Mouse (Mus musculus): ENCODE data around the gene Rc3h2.

The Rc3h2 gene

GRCm38 (mm10) chr2:37422306-37423304, at the start of gene Rc3h2:
TSS of gene Rc3h2 (minus strand) at chr2:37422903.
- peak; percentile 91 for DNase-seq (ENCODE audit: low spot score)

- DNase-seq (ENCODE audit: low spot score) = no peak
These were observed 43.6 kb upstream of the Rc3h2 start for GRCm38 (mm10) chr2:37466266-37466665.

DNA sequence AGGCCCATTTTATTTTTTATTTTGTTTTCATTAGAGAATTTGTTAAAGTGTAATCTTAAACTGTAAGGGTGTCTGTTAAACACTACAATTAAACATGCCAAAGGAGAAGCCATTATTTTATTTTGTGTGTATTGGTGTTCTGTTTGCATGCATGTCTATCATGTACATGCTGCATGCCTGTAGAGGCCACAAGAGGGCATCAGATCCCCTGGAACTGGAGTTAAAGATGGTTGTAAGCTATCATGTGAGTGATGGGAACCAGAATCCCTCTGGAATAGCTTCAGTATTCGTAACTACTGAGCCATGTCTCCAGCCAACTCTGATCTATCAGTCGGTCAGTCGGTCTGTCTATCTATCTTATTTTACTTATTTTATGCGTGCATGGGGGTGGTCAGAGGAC, 38.0 kb upstream of the Rc3h2 start:
- no peak for DNase-seq (ENCODE audit: low spot score)

GRCm38 (mm10) chr2:37452376-37452760, 29.7 kb upstream of the Rc3h2 start:
- no peak for DNase-seq (ENCODE audit: low spot score)

GRCm38 (mm10) chr2:37451667-37452375, 29.1 kb upstream of the Rc3h2 start:
- DNase-seq (ENCODE audit: low spot score) = peak; percentile 90

- DNase-seq (ENCODE audit: low spot score) = peak; percentile 94
These were observed 20.2 kb upstream of the Rc3h2 start, which contains the start of the genes Zbtb26, Zbtb6 and Rabgap1 for GRCm38 (mm10) chr2:37442611-37443591. TSS of gene Zbtb26 (minus strand) at chr2:37443135. TSS of gene Zbtb6 (minus strand) at chr2:37443171. TSS of gene Rabgap1 (plus strand) at chr2:37443279.

DNA sequence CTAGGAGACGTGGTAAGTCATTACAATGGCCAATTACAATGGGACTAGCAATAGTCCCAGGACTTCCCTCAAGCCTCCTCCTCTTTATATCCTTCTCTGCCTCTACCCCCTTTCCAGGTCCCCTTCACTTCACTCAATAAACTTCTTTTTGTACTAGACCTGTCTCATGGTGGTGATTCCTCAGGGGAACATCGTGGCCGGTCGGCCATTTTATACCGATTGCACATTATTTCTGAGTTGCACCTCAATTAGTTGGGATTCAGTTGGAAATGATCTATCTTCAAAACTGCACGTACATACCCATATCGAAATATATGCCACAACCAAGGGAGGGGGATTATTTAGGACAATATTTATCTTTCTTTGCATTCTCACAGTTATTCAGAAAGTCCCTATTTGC, 8.9 kb upstream of the Rc3h2 start:
- no peak for DNase-seq (ENCODE audit: low spot score)

DNA sequence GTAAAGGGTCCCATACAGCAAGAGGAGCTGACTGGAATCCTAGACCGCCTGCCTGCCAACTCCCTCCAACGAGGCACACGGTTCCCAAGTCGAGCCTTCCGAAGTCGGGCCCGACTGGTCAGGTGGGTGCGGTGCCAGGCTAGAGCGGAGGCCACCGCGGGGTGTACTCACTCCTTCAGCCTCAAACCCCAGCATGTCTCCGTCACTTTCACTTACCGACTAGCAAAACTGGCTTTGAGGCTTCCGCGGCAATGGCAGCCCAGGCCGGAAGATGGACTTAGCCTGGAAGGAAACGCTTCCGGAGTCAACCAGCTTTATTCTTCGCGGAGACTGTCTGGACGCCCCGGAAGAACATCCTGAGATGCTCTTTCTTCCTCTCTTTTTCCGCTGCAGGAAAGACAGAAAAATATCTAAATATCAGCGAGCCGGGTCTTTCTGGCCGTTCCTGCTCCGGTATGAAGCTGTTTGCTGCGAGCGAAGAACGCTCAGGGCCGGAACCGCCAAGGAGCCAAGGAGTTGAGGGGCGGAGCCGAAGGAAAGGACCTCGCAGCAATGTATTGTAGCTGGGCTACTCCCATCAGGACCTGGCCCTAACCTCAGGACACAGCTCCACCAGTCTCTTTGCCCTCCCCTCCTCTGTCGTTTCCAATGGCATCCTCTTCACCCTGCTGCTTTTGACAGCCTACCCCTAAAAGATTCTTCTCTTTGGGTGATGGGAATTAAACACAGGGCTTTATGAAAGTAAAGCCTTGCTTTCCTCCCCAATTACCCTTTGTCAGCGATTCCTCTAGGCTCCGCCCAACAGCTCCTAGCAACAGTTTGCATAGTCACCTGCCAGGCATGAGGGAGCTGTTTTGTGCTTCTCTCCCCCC, 8.1 kb upstream of the Rc3h2 start:
- DNase-seq (ENCODE audit: low spot score) = peak; percentile 58

- no peak for DNase-seq (ENCODE audit: low spot score)
These were observed 968 bp upstream of the Rc3h2 start for GRCm38 (mm10) chr2:37423671-37424070.

DNA sequence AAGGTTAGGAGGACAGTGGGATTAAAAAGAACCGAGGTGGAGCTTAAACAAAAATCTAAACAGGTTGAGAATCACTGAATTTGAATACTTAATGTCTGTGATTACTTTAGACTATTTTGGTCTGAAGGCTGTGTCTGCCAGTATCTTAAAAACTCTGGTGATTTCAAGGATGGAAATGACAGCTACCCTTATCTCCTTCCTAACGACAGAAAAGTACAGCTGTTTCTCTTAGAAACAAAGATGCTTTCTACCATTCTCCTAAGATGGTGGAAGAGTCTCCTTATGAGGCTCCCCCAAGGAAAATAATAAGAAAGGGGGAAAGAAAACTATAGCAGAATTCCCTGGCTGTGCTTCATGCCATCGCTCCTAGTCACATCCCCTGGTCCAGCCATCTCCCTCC, 800 bp downstream of the Rc3h2 start:
- DNase-seq (ENCODE audit: low spot score) = no peak

GRCm38 (mm10) chr2:37395539-37395938, 27.2 kb downstream of the Rc3h2 start:
- no peak for DNase-seq (ENCODE audit: low spot score)

DNA sequence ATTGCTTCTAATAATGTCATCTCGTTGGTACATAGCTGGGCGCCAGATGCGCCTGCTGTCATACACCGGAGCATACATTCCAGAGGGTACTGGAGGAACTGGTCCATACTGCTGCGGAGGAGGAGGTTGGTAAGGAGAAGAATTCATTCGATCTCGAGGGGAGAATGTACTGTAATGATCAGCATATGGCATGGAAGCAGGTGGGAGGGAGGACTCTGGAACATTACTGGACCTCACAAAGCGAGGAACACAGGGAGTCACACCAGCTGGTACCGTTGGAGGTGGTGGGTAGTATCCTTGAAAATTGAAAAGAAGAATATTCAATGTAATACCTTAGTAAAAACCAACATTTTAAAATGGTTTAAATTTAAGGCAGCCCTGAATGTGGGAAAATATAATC, 39.8 kb downstream of the Rc3h2 start:
- DNase-seq (ENCODE audit: low spot score) = no peak

- DNase-seq (ENCODE audit: low spot score) = peak; percentile 17
These were observed 42.5 kb downstream of the Rc3h2 start for GRCm38 (mm10) chr2:37380189-37380588.

- no peak for DNase-seq (ENCODE audit: low spot score)
These were observed 46.7 kb downstream of the Rc3h2 start for GRCm38 (mm10) chr2:37376018-37376417.

DNA sequence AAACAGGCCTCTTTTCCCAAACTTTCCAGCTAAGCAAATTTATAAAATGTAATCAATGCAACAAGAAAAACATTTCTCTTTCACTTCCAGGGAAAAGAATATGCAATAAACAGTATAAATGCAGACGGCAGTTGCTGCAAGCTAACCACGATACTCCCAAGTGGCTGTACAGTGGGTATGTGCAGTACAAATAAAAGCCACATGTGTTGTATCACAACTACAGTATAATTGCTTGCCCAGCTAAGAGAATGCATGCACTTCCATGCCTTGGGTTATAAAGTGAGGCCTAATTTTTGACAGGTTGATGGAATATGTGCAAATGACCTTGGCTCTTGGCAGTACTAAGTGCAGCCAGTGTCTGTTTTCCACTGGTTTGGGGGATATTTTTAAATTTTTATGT, 52.1 kb downstream of the Rc3h2 start:
- no peak for DNase-seq (ENCODE audit: low spot score)

GRCm38 (mm10) chr2:37359908-37360307, 62.8 kb downstream of the Rc3h2 start:
- DNase-seq (ENCODE audit: low spot score) = no peak

- DNase-seq (ENCODE audit: low spot score) = peak; percentile 77
These were observed 63.8 kb downstream of the Rc3h2 start, which contains the start of gene Pdcl for GRCm38 (mm10) chr2:37358633-37359540. TSS of gene Pdcl (minus strand) at chr2:37359332.

DNA sequence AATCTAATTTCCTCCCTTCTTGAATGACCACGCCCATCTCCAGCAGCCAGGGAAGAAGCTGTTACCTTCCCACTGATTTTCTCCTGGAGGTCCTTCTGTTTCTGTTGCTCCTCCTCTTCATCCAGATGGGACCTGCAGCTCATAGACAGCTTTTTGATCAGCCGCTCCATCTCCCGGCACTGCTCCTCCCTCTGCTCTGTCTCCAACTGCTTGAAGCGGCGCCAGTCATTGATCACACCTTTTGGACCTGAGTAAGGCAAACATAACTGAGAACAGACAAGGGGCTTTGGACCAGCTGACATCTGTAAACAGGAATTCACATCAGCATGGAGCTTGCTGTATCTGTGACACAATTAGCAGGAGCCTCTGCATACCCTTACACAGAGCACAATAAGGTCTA, 67.1 kb downstream of the Rc3h2 start:
- no peak for DNase-seq (ENCODE audit: low spot score)

DNA sequence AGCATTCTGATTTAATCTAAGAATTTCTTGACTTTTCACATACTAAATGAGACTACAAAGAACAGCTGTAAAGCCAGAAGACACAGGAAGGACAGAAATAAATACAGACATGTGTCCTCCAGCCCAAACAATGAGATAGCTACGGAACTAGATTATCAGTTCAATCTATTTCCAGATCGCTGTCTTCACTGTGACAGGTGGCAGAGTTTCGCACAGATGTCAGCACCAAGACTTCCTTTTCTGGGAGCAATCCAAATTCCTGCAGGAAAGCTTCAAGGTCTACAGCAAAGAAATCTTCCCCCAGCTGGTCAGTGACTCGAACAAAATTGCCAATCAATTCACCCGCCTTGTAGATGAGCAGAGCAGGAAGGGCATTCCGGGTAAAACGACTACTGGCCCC, 71.0 kb downstream of the Rc3h2 start:
- DNase-seq (ENCODE audit: low spot score) = no peak

Data from ovary, postnatal 14 days (tissue).